Mouse (Mus musculus) regulatory T cell (primary cell): Measurements from ENCODE around the gene Iqcf1.
"Not testable (repeated sequence)": the region's sequence is repeated elsewhere in the genome, so short reads cannot be mapped to it uniquely, and the experiment has no call there.

Source experiments
- in situ Hi-C: fragments of 300-600 bp; cut with MboI, MseI; formaldehyde crosslinking; loops from one replicate; pipeline ENCODE4 v1.15.1; 2025; ENCODE audit warnings: high pct_unique_total_duplicates

Gene Iqcf1

GRCm38 (mm10) chr9:106481676-106482075 is 18.1 kb upstream of the Iqcf1 start:
- in situ Hi-C loops = no loop called here

DNA sequence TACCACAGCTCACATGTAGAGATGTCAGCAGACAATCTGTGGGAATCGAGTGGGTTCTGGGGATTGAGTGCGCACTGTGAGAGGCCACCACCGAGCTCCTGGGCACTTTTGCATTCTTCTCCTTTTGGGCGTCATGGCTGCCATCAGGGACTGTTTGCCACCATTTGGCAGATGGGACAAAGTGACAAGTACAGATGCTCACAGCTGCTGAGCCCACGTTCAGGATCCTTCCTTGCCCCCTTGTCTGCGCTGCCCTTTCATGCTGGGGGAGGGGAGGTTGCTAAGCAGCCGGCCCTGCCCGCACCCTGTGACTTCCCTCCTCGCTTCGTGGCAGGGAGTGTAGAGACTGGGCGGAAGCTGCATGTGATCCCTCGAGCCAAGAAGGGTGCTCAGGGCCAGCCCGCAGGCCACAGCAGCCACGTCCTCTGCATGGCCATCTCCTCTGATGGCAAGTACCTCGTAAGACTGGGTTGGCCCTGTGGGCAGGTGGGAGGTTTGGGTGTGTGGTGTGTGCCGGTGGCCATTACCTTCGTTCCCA is 17.1 kb upstream of the Iqcf1 start:
- in situ Hi-C loops = no loop called here

DNA sequence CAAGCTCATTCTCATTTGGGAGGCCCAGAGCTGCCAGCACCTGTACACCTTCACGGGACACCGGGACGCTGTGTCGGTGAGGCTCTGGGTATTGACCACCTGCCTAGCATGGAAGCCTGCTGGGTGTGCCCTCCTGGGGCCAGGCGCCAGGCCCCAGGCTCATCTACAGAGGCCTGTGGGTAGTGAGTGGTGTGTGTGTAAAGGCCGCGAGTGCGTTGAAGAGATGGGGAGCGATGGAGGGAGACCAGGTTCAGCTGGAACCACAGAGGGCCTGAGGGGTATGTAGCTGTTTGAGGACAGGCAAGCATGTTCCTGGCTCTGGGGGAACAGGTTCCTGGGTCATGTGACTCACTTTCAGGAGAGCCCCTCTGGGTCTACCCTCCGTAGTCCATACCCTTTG is 16.6 kb upstream of the Iqcf1 start:
- in situ Hi-C loops = no loop called here

DNA sequence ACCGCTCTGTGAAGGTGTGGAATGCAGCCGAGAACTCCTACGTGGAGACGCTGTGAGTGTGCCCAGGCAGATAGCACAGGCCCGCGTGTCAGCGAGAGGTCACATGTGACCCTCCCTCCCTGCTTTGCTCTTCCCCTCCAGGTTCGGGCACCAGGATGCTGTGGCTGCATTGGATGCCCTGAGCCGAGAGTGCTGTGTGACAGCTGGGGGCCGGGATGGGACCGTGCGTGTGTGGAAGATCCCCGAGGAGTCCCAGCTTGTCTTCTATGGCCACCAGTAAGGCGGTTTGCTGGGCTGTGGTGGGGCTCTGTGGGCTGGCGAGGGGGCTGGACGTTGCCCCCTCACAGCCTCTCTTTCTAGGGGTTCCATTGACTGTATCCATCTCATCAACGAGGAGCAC is 16.2 kb upstream of the Iqcf1 start:
- in situ Hi-C loops = no loop called here

GRCm38 (mm10) chr9:106485076-106485475 is 14.7 kb upstream of the Iqcf1 start:
- in situ Hi-C loops = no loop called here

- in situ Hi-C loops = not testable (repeated sequence)
Measured at GRCm38 (mm10) chr9:106487602-106488001, 12.2 kb upstream of the Iqcf1 start.

DNA sequence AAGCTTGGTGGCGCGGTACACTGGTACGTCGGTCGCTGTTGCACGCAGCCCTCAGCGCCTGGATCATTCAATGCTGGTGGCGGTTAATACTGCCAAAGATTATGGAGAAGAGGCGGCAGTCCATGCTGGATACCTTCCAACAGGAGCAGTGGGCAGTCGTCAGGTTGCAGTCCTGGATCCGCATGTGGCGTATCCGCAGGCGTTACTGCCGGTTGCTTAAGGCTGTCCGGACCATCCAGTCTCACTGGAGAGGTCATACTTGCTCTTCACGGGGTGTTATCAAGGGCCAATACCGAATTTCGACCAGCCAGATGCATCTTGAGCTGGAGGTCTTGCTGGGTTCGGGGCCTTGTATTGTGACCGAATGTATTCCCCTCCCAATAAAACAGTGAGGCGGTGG is 2.1 kb downstream of the Iqcf1 start:
- in situ Hi-C loops = no loop called here

GRCm38 (mm10) chr9:106504246-106504645 is 4.5 kb downstream of the Iqcf1 start:
- in situ Hi-C loops = no loop called here

GRCm38 (mm10) chr9:106509356-106509755 is 9.6 kb downstream of the Iqcf1 start:
- in situ Hi-C loops = no loop called here

DNA sequence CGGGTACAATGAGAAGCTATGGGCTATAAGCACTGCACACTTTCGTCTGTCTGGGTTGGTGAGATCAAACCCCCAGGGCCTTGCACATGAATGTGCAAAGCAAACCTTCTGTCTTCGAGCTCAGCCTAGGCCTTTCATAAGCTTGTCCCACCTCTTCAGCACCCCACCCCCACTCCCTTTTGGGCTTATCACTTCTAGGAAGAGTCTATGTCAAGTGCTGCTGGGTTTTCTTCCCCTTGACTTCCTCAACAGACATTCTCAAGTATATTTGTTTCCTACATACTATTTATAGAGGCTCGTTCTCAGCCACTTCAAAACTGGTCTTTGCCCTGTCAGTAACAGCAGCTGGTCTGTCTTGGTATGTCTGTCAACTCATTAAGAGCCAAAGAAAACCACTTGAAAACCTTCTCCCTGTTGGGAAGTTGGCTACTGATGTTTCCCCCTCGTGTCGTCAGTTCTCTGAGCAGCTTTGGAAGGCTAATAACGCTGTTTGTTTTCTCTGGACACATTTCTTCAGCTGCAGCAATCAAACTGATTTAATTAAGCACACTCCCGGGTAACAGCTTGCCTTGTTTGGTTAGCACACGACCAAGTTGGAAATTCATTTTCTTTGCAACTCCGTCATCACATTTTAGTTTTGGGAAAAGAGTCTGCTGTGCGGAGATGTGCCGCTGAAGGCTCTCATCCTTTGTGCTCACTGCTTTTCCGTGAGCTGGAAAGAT is 13.1 kb downstream of the Iqcf1 start:
- in situ Hi-C loops = no loop called here

GRCm38 (mm10) chr9:106513566-106513965 is 13.8 kb downstream of the Iqcf1 start:
- in situ Hi-C loops = no loop called here

- in situ Hi-C loops = no loop called here
Measured at GRCm38 (mm10) chr9:106514273-106514672, 14.5 kb downstream of the Iqcf1 start, which contains the start of gene Iqcf5. Gene Iqcf5 (plus strand): TSS chr9:106514573.

- in situ Hi-C loops = no loop called here
Measured at GRCm38 (mm10) chr9:106519433-106519832, 19.7 kb downstream of the Iqcf1 start.

GRCm38 (mm10) chr9:106519909-106520308 is 20.1 kb downstream of the Iqcf1 start:
- in situ Hi-C loops = no loop called here

DNA sequence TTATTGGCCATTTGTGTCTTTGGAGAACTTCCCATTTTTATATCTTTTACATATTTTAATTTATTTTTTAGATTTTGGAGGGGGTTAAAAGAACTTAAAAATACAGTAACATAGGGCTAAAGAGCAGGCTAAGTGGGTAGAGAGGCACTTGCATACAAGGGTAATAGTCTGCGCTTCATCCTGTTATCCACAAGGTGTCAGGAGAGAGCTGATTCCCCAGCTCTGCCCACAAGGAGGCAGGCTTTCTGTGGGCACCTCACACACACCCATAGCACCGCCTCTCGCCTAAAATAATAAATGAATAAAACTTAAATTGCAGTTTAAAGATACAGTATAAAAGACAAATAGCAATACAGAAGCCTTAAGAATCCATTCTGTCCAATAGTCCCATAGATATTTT is 32.1 kb downstream of the Iqcf1 start:
- in situ Hi-C loops = no loop called here

- in situ Hi-C loops = no loop called here
Measured at GRCm38 (mm10) chr9:106534296-106534695, 34.5 kb downstream of the Iqcf1 start.

GRCm38 (mm10) chr9:106534975-106535374 is 35.2 kb downstream of the Iqcf1 start:
- in situ Hi-C loops = no loop called here
